Mouse (Mus musculus): ENCODE results near the gene Plekha8.

The Plekha8 gene

GRCm38 (mm10) chr6:54594469-54595329, at the start of gene Plekha8:
TSS of gene Plekha8 (plus strand) at chr6:54595111.
- peak; percentile 91 to 92 for DNase-seq (ENCODE audit: low spot score in 2 of 2)

GRCm38 (mm10) chr6:54548314-54549019, 46.4 kb upstream of the Plekha8 start:
- DNase-seq (ENCODE audit: low spot score in 2 of 2): no peak

- no peak for DNase-seq (ENCODE audit: low spot score in 2 of 2)
These were observed 45.6 kb upstream of the Plekha8 start for GRCm38 (mm10) chr6:54549311-54549710.

DNA sequence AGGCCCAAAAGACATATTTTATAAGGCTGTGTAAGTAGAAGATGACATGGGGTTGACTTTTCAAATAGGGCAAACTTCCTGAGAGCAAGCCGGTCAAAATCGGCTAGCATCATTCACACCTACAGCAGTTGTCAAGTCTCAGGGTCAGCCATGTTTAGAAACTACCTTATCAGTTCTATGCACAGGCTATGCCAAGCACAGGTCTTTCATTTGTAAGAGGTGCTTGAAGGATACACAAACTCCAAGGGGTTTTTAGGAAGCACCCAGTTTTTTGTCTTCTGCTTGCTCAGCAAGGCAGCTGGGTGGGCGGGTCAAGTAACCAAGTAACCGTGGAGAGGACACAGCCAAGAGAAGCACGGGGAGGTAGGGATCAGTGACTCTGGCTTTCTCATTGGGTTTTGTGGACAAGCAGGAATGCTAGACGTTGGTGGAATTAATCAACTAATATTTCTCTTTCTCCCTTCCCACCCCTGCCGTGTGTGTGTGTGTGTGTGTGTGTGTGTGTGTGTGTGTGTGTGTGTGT, 44.0 kb upstream of the Plekha8 start:
- no peak for DNase-seq (ENCODE audit: low spot score in 2 of 2)

DNA sequence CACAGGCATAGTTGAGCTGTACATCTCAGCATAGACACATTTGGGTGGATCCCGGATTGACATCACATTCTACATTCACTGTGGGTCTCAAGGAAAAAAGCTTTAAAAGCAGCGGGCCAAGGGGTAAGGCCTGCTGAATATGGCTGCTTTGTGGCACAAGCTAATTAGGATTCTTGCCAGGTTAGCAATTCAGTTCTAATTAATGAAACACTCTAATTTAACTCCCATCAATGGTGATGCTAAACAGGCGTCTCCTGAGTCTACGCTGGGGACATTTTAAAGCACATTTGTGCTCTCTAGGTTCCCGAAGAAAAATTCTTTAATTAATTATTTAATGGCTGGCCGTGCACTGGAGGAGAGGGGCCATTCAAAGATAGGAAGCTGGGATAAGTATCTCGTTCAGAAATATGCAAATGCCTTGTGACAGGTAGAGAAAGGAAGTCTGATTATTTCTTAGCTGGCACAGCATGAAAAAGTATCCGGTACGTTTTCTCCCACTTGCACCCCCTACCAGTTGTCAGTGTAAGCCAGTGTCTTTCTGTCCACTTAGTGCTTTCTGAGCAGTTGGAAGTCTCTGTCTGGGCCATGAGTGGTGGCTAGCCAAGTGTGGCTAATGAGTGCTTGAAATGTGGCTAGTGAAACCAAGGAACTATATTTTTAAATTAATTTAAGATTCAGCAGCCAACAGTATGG, 42.0 kb upstream of the Plekha8 start:
- no peak for DNase-seq (ENCODE audit: low spot score in 2 of 2)

DNA sequence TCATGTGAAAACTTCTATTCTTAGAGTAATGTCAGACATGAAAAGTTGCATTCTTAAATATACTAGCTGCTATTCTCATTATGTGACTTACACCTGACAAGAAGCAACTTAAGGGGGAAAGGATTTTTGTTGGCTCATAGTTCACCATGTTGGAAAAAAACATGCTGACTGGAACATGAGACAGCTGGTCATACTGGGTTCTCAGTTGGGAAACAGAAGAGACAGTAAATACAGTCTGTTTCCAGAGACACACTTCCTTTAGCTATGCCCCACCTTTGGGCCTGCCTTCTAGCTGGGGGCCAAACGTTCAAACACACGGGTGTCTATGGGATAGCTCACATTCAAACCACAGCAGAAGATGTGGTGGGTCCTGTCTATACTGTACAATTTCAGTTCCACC, 41.3 kb upstream of the Plekha8 start:
- DNase-seq (ENCODE audit: low spot score in 2 of 2): no peak

DNA sequence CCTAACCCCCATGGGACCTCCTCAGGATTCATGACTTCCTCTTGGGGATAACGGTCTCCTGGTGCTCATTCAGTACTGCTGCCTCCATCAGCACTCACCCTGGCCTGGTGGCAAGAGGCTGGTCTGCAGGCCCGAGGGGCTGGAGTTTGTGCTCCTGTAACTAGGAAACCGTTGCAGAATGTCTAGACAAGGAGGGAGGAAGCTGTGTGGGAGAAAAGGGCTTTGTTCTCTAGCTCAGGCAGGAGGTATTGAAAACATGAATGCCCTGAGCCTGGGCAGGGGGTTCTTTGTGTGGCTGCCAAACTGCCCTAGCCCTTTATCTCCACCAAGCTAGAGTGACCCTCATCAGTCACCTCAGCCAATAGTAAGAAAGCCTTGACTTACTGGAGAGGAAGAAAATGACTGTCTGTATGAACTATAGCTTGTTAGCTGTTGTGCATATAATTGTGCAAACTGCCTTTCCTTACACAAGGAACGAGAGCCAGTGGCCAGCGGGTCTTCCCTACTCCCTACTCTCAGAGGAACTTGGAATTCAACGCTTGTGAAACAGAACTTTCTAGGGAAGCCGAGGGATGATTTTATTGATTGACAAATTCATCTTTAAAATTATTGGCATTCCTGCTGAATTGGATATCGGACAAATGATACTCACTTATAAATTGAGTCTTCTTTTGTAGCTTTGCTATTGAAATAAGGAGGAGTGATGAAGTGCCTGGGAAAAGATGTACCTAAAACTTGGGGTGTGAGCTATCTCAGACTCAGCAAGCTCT, 40.4 kb upstream of the Plekha8 start:
- DNase-seq (ENCODE audit: low spot score in 2 of 2): no peak

DNA sequence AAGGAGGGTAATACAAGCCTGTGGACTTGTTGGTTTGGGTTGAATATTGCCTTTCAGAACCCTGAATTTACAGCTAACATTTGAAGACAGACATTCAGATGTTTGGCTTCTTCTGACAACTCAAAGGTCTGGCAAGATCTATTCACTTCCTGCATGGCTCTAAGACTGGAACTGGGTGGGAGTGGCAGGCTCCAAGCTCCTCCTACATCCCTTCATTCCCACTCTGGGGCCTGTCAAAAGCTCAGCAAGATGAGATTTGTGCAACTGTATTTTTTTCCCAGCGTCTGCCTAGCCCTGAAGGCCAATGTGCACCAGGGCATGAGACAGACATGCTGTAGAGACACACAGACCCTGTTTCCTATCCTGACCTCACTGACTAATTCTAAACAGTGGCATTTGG, 39.1 kb upstream of the Plekha8 start:
- no peak for DNase-seq (ENCODE audit: low spot score in 2 of 2)

DNA sequence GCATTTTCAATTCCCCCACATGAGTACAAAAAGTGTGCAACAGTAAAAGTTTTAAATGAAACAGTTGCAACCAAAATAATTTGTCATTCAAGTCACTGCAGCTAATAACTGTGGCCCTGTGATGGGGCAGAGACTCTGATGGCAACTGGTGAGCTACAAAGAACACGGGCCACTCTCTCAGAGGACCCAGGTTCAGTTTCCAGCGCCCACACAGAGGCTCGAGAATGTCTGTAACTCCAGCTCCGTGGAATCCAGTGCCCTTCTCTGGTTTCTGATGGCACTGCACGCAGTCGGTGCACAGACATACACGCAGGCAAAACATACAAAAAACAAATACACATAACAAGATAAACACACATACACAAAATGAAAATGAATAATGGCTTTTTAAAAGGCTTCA, 37.2 kb upstream of the Plekha8 start:
- DNase-seq (ENCODE audit: low spot score in 2 of 2): no peak

GRCm38 (mm10) chr6:54558466-54558865, 36.4 kb upstream of the Plekha8 start:
- DNase-seq (ENCODE audit: low spot score in 2 of 2): no peak

DNA sequence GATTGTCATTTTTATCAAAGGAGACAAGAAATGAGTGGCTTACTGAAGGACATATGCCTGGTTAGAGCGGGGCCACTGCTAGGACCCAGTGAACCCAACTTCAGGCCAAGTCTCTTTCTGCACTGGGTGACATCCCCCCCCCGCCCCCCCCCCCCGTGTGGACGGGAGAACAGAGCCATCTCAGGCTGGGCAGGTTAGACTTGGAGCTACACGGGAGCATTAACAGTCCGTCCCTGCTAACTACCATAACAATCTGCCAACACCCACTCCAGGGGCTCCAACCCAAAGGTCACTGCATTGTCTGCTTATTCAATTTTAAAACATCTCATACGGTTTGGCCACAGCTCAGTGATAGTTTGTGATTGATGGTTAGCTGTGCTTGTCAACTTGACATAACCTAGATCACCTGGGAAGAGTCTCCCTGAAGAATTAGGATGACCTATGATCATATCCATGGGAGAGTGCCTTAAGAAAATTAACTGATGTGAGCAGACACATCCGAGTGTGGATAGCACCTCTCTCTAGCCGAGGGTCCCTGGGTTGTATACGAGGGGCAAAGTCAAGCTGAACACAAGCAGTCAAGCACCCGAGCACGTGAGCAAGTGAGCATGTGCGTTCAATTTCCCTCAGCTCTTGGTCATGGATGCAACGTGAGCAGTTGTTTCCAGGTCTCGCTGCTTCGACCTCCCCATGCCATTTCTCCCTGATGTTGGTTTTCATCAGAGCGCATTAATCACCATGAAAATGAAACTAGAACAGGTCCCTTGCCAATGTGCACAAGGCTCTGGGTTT, 32.7 kb upstream of the Plekha8 start:
- DNase-seq (ENCODE audit: low spot score in 2 of 2): no peak

DNA sequence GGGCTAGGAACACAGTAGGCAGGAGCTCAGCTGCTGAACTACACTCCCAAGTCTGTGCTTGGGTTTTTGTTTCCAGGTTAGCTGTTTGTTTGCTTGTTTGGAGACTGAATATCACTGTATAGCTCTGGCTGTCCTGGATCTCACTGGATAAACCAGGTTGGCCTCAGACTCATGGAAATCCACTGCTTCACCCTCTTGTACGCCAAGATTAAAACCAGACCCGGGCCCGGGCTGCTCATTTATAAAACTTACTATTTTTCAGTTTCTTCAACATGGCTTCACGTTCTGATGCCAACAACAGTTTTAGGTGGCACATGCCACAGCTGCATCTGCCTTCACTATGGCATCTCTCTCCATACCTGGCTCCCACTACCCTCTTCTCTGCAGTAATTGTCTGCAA, 31.4 kb upstream of the Plekha8 start:
- DNase-seq (ENCODE audit: low spot score in 2 of 2): no peak

- DNase-seq (ENCODE audit: low spot score in 2 of 2): no peak
These were observed 30.4 kb upstream of the Plekha8 start for GRCm38 (mm10) chr6:54564506-54564991.

DNA sequence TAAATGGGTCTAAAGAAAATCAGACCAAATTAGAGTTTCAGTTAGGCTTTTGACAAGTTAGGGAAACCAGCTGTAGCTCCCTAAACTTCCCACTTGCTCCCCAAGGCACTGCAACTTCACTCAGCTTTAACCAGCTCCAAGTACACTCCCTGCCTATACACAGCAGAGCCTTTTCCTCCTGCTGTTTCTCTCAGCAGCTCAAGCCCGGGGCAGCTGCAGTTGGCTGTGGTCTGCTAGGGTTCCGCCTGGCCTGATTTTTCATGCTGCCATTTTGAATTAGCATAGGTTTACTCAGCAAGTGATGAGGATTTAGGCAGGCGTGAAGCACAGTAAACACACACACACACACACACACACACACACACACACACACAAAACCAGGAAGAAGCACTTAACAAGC, 29.9 kb upstream of the Plekha8 start:
- peak in 1 of 2 experiments; percentile 47 for DNase-seq (ENCODE audit: low spot score in 2 of 2)

DNA sequence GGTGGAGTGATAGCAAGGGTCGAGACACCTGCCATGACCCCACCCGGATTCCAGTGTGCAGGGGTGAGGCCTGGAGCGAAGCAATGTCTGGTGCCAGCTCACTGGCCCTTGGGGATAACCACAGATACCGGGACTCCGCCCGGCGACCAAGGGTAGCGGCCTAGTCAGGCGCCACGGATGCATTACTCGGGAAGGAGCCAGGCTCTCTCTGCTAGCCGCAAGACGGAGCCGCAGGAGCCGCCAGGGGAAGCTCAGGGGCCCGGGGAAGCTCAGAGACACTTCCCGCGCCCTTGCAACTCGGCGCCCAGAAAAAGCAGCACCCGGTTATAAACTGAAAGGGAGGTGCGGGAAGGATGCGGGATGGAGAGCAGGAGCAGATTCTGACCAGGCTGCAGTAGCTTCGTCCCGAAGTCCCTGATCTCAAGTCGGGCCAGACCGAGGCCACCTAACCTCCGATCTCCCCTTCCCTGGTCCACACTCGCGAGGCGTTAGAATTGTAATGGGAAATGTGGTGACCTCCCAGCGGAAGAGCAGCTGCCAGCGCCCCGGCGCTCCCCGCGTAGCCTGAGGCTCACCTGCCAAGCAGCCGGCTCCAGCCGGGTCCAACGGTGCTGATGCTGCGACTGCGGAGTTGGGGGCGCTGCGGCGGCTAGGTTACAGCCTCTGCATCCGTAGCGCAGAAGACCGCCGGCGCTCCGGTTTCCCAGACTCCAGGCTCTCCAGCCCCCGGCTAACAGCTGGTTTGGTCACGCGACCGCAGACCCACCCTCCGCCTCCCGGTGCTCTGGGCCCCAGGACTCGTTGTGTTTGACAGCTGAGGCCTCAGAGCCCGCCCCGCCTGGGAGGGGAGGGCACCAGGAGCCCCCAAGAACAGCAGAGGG, 29.0 kb upstream of the Plekha8 start, which contains the start of gene Scrn1:
Gene Scrn1 (minus strand): TSS at position 825 of the 881 bp plus-strand sequence.
- peak; percentile 82 to 86 for DNase-seq (ENCODE audit: low spot score in 2 of 2)

DNA sequence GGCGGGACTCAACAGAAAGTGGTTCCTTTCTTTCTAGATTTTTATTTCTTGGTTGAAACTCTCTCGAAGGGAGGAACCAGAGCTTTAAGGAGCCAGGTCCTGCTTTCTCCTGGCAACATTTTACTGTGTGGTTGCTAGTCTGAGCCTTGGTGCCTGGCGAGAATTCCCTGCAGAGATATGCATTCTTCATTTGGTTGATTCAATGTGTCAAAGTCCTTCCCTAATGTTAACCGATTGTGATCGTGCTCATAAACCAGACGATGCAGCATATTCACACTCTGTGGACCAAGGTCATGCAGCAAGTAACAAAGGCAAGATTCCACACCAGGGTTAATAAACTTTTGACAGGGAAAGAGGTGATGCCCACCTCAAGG, 28.4 kb upstream of the Plekha8 start:
- DNase-seq (ENCODE audit: low spot score in 2 of 2): no peak

GRCm38 (mm10) chr6:54569776-54570175, 25.1 kb upstream of the Plekha8 start:
- DNase-seq (ENCODE audit: low spot score in 2 of 2): no peak

GRCm38 (mm10) chr6:54573218-54573955, 21.5 kb upstream of the Plekha8 start:
- no peak for DNase-seq (ENCODE audit: low spot score in 2 of 2)

DNA sequence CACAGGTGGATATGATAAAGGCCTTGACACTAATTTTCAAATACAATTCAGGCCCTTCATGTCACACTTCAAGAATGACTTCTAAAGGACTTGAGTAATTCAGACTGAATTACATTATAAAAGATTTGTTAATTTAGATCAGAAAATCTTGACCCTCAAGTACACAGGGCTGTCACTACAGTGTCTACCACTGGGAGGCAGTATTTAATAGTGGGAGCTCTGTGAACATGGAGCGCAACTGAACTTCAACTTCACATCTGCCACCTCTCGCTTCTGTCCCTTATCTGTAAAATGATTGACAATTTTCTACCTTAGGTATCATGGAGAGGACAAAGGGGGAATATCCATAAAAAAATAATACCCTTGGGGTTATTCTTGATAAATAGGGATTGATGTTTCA, 8.7 kb upstream of the Plekha8 start:
- DNase-seq (ENCODE audit: low spot score in 2 of 2): peak in 1 of 2 experiments; percentile 57

Measured in frontal cortex, postnatal 36 days (tissue).